Mouse (Mus musculus) thymus, postnatal 4 days (tissue): Measurements from ENCODE around the gene Olfr851.

ENCODE experiments used
- DNase-seq: peaks from one replicate; pipeline ENCODE4 v3.0.0; 2021

The Olfr851 gene

GRCm38 (mm10) chr9:19492995-19493394, at the start of gene Olfr851:
Olfr851 (plus strand) TSS chr9:19493295.
- no peak for DNase-seq

- no peak for DNase-seq
Measured at GRCm38 (mm10) chr9:19478148-19478547, 14.9 kb upstream of the Olfr851 start, which contains the start of gene Olfr850. Olfr850 (minus strand) TSS chr9:19478248.

- DNase-seq = no peak
Measured at GRCm38 (mm10) chr9:19540976-19541375, 47.9 kb downstream of the Olfr851 start, which contains the start of gene Olfr853. Olfr853 (minus strand) TSS chr9:19541076.
